Mouse (Mus musculus): ENCODE results near the gene Scd2. TPM values are rescaled to one million over a fixed set of nuclear protein-coding genes. Genes with fewer than 3 reads are reported as not detected.

Gene Scd2
- polyA plus RNA-seq, 1 experiment from 2014 or later: 220 TPM

- peak overlapping the region; percentile 99 for H3K9ac ChIP-seq (ENCODE audit: low read length)
- DNase-seq (ENCODE audit: low spot score) (no peak), ATAC-seq (no peak)
- H3K36me3 ChIP-seq (ENCODE audit: control insufficient read depth, insufficient read depth, low read length): peaks cover 80% of the 10 kb centered on the region
- H3K27me3 ChIP-seq (replicated peaks; ENCODE audit: control insufficient read depth, insufficient read depth, low read length): no peaks in the 10 kb centered on the region
- peaks cover 31% of the 10 kb centered on the region for H3K4me1 ChIP-seq (ENCODE audit: control insufficient read depth, insufficient read depth, low read length)
- H3K9me3 ChIP-seq (replicated peaks; ENCODE audit: control insufficient read depth, low read length): no peaks in the 10 kb centered on the region
- H3K4me3 ChIP-seq (ENCODE audit: low read depth, low read length): peak overlapping the region; percentile 99
- no peak overlapping the region for H3K27ac ChIP-seq (ENCODE audit: low read depth, low read length)
- 67% methylated on average over 9 of the region's 9 CpGs for WGBS
- peak overlapping the region; percentile 99 for H3K4me2 ChIP-seq (ENCODE audit: low read length)
These were observed 4.4 kb downstream of the Scd2 start for GRCm38 (mm10) chr19:44297862-44298261.

GRCm38 (mm10) chr19:44299078-44299477 is 5.6 kb downstream of the Scd2 start:
- WGBS: 81% methylated on average over 9 of the region's 9 CpGs
- Histone ChIP-seq H3K9ac (ENCODE audit: low read length) (peak overlapping the region; percentile 99; the same call in 1 of the 2 replicates), H3K27me3 (replicated peaks; ENCODE audit: control insufficient read depth, insufficient read depth, low read length) (no peaks in the 10 kb centered on the region), H3K36me3 (ENCODE audit: control insufficient read depth, insufficient read depth, low read length) (peaks cover 93% of the 10 kb centered on the region), H3K4me3 (ENCODE audit: low read depth, low read length) (peak overlapping the region; percentile 99), H3K4me1 (ENCODE audit: control insufficient read depth, insufficient read depth, low read length) (peaks cover 25% of the 10 kb centered on the region), H3K9me3 (replicated peaks; ENCODE audit: control insufficient read depth, low read length) (no peaks in the 10 kb centered on the region), H3K4me2 (ENCODE audit: low read length) (peak overlapping the region; percentile 99), H3K27ac (ENCODE audit: low read depth, low read length) (no peak overlapping the region)
- no peak for ATAC-seq
- no peak for DNase-seq (ENCODE audit: low spot score)

- WGBS: 79% methylated on average over 6 of the region's 6 CpGs
- Histone ChIP-seq H3K9me3 (replicated peaks; ENCODE audit: control insufficient read depth, low read length) (no peaks in the 10 kb centered on the region), H3K4me3 (ENCODE audit: low read depth, low read length) (no peak overlapping the region), H3K27ac (ENCODE audit: low read depth, low read length) (no peak overlapping the region), H3K4me2 (ENCODE audit: low read length) (peak overlapping the region; percentile 28; the same call in 1 of the 2 replicates), H3K27me3 (replicated peaks; ENCODE audit: control insufficient read depth, insufficient read depth, low read length) (no peaks in the 10 kb centered on the region), H3K36me3 (ENCODE audit: control insufficient read depth, insufficient read depth, low read length) (peaks cover 99% of the 10 kb centered on the region), H3K4me1 (ENCODE audit: control insufficient read depth, insufficient read depth, low read length) (peaks cover 25% of the 10 kb centered on the region), H3K9ac (ENCODE audit: low read length) (0 out of 2 replicates have a peak overlapping the region, but pooled peaks have one; percentile 46)
- no peak for ATAC-seq
- DNase-seq (ENCODE audit: low spot score): no peak
These were observed 6.4 kb downstream of the Scd2 start for GRCm38 (mm10) chr19:44299902-44300301.

GRCm38 (mm10) chr19:44300520-44300919 is 7.0 kb downstream of the Scd2 start:
- peak overlapping the region; percentile 28; the same call in 1 of the 2 replicates for H3K4me2 ChIP-seq (ENCODE audit: low read length)
- no peak overlapping the region for H3K4me3 ChIP-seq (ENCODE audit: low read depth, low read length)
- no peaks in the 10 kb centered on the region for H3K27me3 ChIP-seq (replicated peaks; ENCODE audit: control insufficient read depth, insufficient read depth, low read length)
- H3K9ac ChIP-seq (ENCODE audit: low read length): no peak overlapping the region
- ATAC-seq (no peak), DNase-seq (ENCODE audit: low spot score) (no peak)
- 79% methylated on average over 7 of the region's 7 CpGs for WGBS
- no peaks in the 10 kb centered on the region for H3K9me3 ChIP-seq (replicated peaks; ENCODE audit: control insufficient read depth, low read length)
- peaks cover 99% of the 10 kb centered on the region for H3K36me3 ChIP-seq (ENCODE audit: control insufficient read depth, insufficient read depth, low read length)
- peaks cover 25% of the 10 kb centered on the region for H3K4me1 ChIP-seq (ENCODE audit: control insufficient read depth, insufficient read depth, low read length)
- no peak overlapping the region for H3K27ac ChIP-seq (ENCODE audit: low read depth, low read length)

- H3K9ac ChIP-seq (ENCODE audit: low read length): no peak overlapping the region
- no peak overlapping the region for H3K27ac ChIP-seq (ENCODE audit: low read depth, low read length)
- H3K9me3 ChIP-seq (replicated peaks; ENCODE audit: control insufficient read depth, low read length): no peaks in the 10 kb centered on the region
- H3K4me3 ChIP-seq (ENCODE audit: low read depth, low read length): no peak overlapping the region
- no peaks in the 10 kb centered on the region for H3K27me3 ChIP-seq (replicated peaks; ENCODE audit: control insufficient read depth, insufficient read depth, low read length)
- DNase-seq (ENCODE audit: low spot score) (peak; percentile 48), ATAC-seq (no peak)
- peaks cover 99% of the 10 kb centered on the region for H3K36me3 ChIP-seq (ENCODE audit: control insufficient read depth, insufficient read depth, low read length)
- H3K4me1 ChIP-seq (ENCODE audit: control insufficient read depth, insufficient read depth, low read length): peaks cover 25% of the 10 kb centered on the region
- H3K4me2 ChIP-seq (ENCODE audit: low read length): peak overlapping the region; percentile 12; the same call in 1 of the 2 replicates
- WGBS: 70% methylated on average over 16 of the region's 16 CpGs
These were observed 7.7 kb downstream of the Scd2 start for GRCm38 (mm10) chr19:44301176-44301575.

- no peak for DNase-seq (ENCODE audit: low spot score)
- 84% methylated on average over 9 of the region's 9 CpGs for WGBS
- H3K4me2 ChIP-seq (ENCODE audit: low read length): no peak overlapping the region
These were observed 8.3 kb downstream of the Scd2 start for GRCm38 (mm10) chr19:44301671-44302305.

GRCm38 (mm10) chr19:44302901-44303300 is 9.4 kb downstream of the Scd2 start:
- H3K4me3 ChIP-seq (ENCODE audit: low read depth, low read length): no peak overlapping the region
- ATAC-seq (no peak), DNase-seq (ENCODE audit: low spot score) (no peak)
- WGBS: 82% methylated on average over 11 of the region's 11 CpGs
- H3K4me2 ChIP-seq (ENCODE audit: low read length): no peak overlapping the region
- H3K4me1 ChIP-seq (ENCODE audit: control insufficient read depth, insufficient read depth, low read length): peaks cover 19% of the 10 kb centered on the region
- no peak overlapping the region for H3K9ac ChIP-seq (ENCODE audit: low read length)
- H3K27me3 ChIP-seq (replicated peaks; ENCODE audit: control insufficient read depth, insufficient read depth, low read length): no peaks in the 10 kb centered on the region
- no peaks in the 10 kb centered on the region for H3K9me3 ChIP-seq (replicated peaks; ENCODE audit: control insufficient read depth, low read length)
- peaks cover 99% of the 10 kb centered on the region for H3K36me3 ChIP-seq (ENCODE audit: control insufficient read depth, insufficient read depth, low read length)
- no peak overlapping the region for H3K27ac ChIP-seq (ENCODE audit: low read depth, low read length)

More at GRCm38 (mm10) chr19:44301671-44302305, 8.3 kb downstream of the Scd2 start:
- H3K36me3 ChIP-seq (ENCODE audit: control insufficient read depth, insufficient read depth, low read length): peaks cover 99% of the 10 kb centered on the region
- H3K9me3 ChIP-seq (replicated peaks; ENCODE audit: control insufficient read depth, low read length): no peaks in the 10 kb centered on the region
- H3K27ac ChIP-seq (ENCODE audit: low read depth, low read length): no peak overlapping the region
- peaks cover 25% of the 10 kb centered on the region for H3K4me1 ChIP-seq (ENCODE audit: control insufficient read depth, insufficient read depth, low read length)
- H3K4me3 ChIP-seq (ENCODE audit: low read depth, low read length): no peak overlapping the region
- H3K9ac ChIP-seq (ENCODE audit: low read length): no peak overlapping the region
- no peak for ATAC-seq
- no peaks in the 10 kb centered on the region for H3K27me3 ChIP-seq (replicated peaks; ENCODE audit: control insufficient read depth, insufficient read depth, low read length)

GRCm38 (mm10) chr19:44303502-44303901 is 10.0 kb downstream of the Scd2 start:
- 76% methylated on average over 8 of the region's 8 CpGs for WGBS
- peaks cover 13% of the 10 kb centered on the region for H3K4me1 ChIP-seq (ENCODE audit: control insufficient read depth, insufficient read depth, low read length)

GRCm38 (mm10) chr19:44304419-44304818 is 10.9 kb downstream of the Scd2 start:
- H3K27ac ChIP-seq (ENCODE audit: low read depth, low read length): no peak overlapping the region
- DNase-seq (ENCODE audit: low spot score) (no peak), ATAC-seq (no peak)
- H3K9me3 ChIP-seq (replicated peaks; ENCODE audit: control insufficient read depth, low read length): no peaks in the 10 kb centered on the region
- no peak overlapping the region for H3K9ac ChIP-seq (ENCODE audit: low read length)
- H3K4me1 ChIP-seq (ENCODE audit: control insufficient read depth, insufficient read depth, low read length): peaks cover 6% of the 10 kb centered on the region
- H3K27me3 ChIP-seq (replicated peaks; ENCODE audit: control insufficient read depth, insufficient read depth, low read length): no peaks in the 10 kb centered on the region
- H3K4me2 ChIP-seq (ENCODE audit: low read length): no peak overlapping the region
- WGBS: 77% methylated on average over 10 of the region's 10 CpGs
- no peak overlapping the region for H3K4me3 ChIP-seq (ENCODE audit: low read depth, low read length)
- H3K36me3 ChIP-seq (ENCODE audit: control insufficient read depth, insufficient read depth, low read length): peaks cover 95% of the 10 kb centered on the region

More at GRCm38 (mm10) chr19:44303502-44303901, 10.0 kb downstream of the Scd2 start:
- no peaks in the 10 kb centered on the region for H3K27me3 ChIP-seq (replicated peaks; ENCODE audit: control insufficient read depth, insufficient read depth, low read length)
- H3K4me3 ChIP-seq (ENCODE audit: low read depth, low read length): no peak overlapping the region
- H3K27ac ChIP-seq (ENCODE audit: low read depth, low read length): no peak overlapping the region
- DNase-seq (ENCODE audit: low spot score): no peak
- no peak for ATAC-seq
- peaks cover 99% of the 10 kb centered on the region for H3K36me3 ChIP-seq (ENCODE audit: control insufficient read depth, insufficient read depth, low read length)
- no peak overlapping the region for H3K9ac ChIP-seq (ENCODE audit: low read length)
- H3K4me2 ChIP-seq (ENCODE audit: low read length): no peak overlapping the region
- H3K9me3 ChIP-seq (replicated peaks; ENCODE audit: control insufficient read depth, low read length): no peaks in the 10 kb centered on the region
